Comparison of ENCODE assay signal across 26 mouse cellular contexts in genomic region chr1:132851296-132851695, GRCm38 (mm10). TPM values are rescaled to one million over a fixed set of nuclear protein-coding genes. Genes with fewer than 3 reads are reported as not detected.
DNase-seq lines count a peak whose midpoint lies in the region; ATAC-seq and TF ChIP-seq lines count a peak whose summit lies in the region.
"Had no signal": no experiment of that assay in that cellular context is flagged by ENCODE, and none has a peak within 500 bp of the region (broad histone marks: within the 10 kb centered on the region; RNA-seq: fewer than 3 reads in every experiment).

No protein-coding gene starts in this region.

- no peak overlapping the region for H3K4me2 ChIP-seq in heart, embryonic 12.5 days
- H3K4me2 ChIP-seq in heart, postnatal 0 days (ENCODE audit: low read depth, low read length): no peak overlapping the region
- H3K4me2 ChIP-seq: embryonic facial prominence, embryonic 13.5 days; hindbrain, embryonic 14.5 days had no signal

- peak overlapping the region; percentile 80 for H3K27ac ChIP-seq in heart, embryonic 12.5 days (ENCODE audit: poor library complexity, severe bottlenecking)
- H3K27ac ChIP-seq in heart, postnatal 0 days (ENCODE audit: low read depth): peak overlapping the region; percentile 82
- H3K27ac ChIP-seq: embryonic facial prominence, embryonic 13.5 days; forebrain, embryonic 10.5 days; hindbrain, embryonic 14.5 days; liver, embryonic 14.5 days; macrophage had no signal

- 70% methylated on average over 2 of the region's 2 CpGs for WGBS in heart, embryonic 12.5 days
- WGBS in heart, postnatal 0 days: 72% methylated on average over 2 of the region's 2 CpGs

- DNase-seq in heart, postnatal 4 days: no peak
- DNase-seq in heart, postnatal 0 days (ENCODE audit: low spot score): no peak
- DNase-seq in heart, postnatal 14 days: no peak
- DNase-seq in ES-CJ7 (ENCODE audit: low read depth, low spot score): peak; percentile 63
- DNase-seq in brain, embryonic 14.5 days (ENCODE audit: low read depth): peak; percentile 7
- DNase-seq in kidney, postnatal 36 days: no peak
- DNase-seq: cerebellum, adult 11 months; cerebellum, adult 9-10 months; kidney, adult 9 months; kidney, postnatal 14 days; liver; lung, adult 2 months; right cerebral cortex, postnatal 14 days; thymus, postnatal 4 days had no signal

- no peaks in the 10 kb centered on the region for H3K27me3 ChIP-seq in heart, embryonic 12.5 days (replicated peaks)
- no peaks in the 10 kb centered on the region for H3K27me3 ChIP-seq in heart, postnatal 0 days (ENCODE audit: control insufficient read depth, insufficient read depth, low read length)

- no peak overlapping the region for H3K9ac ChIP-seq in heart, embryonic 12.5 days
- no peak overlapping the region for H3K9ac ChIP-seq in heart, postnatal 0 days (replicated peaks; ENCODE audit: low read depth, low read length)
- H3K9ac ChIP-seq: embryonic facial prominence, embryonic 13.5 days; hindbrain, embryonic 14.5 days; liver, embryonic 14.5 days had no signal

- peaks cover 13% of the 10 kb centered on the region for H3K9me3 ChIP-seq in heart, embryonic 12.5 days (replicated peaks)
- 0 out of 2 replicates have a peak, but pooled peaks cover 5% of the 10 kb centered on the region for H3K9me3 ChIP-seq in heart, postnatal 0 days (replicated peaks; ENCODE audit: control insufficient read depth, low read length)
- H3K9me3 ChIP-seq: G1E had no signal

- no peak for ATAC-seq in heart, embryonic 12.5 days (ENCODE audit: insufficient number of reproducible peaks, low FRiP score)
- no peak for ATAC-seq in heart, postnatal 0 days (ENCODE audit: insufficient read depth, low read depth)
- ATAC-seq: CD4-positive, CD25-positive, alpha-beta regulatory T cell, adult 4 months; intestine, postnatal 0 days had no signal

- no peaks in the 10 kb centered on the region for H3K36me3 ChIP-seq in heart, embryonic 12.5 days
- no peaks in the 10 kb centered on the region for H3K36me3 ChIP-seq in heart, postnatal 0 days (replicated peaks; ENCODE audit: control insufficient read depth, insufficient read depth, low read length)
- H3K36me3 ChIP-seq: embryonic facial prominence, embryonic 13.5 days; forebrain, embryonic 10.5 days; G1E had no signal

- no peak for TF ChIP-seq EP300 in heart, postnatal 0 days (IDR thresholded peaks at IDR 0.05; ENCODE audit: low read depth)

- intact Hi-C loops in heart, postnatal 14 days (cut with DNase I): no loop called here

- no peak for TF ChIP-seq POLR2A in brain, embryonic 14.5 days (IDR thresholded peaks at IDR 0.05; ENCODE audit: borderline replicate concordance, extremely low read depth, insufficient read depth, insufficient read length, poor library complexity, severe bottlenecking)

- no peak for TF ChIP-seq CTCF in heart, postnatal 0 days (IDR thresholded peaks at IDR 0.05; ENCODE audit: low read depth)
- no peak for TF ChIP-seq CTCF in brain, embryonic 14.5 days (IDR thresholded peaks at IDR 0.05; ENCODE audit: borderline replicate concordance, extremely low read depth, insufficient read depth, insufficient read length)

- no peak overlapping the region for H3K4me3 ChIP-seq in heart, embryonic 12.5 days
- no peak overlapping the region for H3K4me3 ChIP-seq in heart, postnatal 0 days (ENCODE audit: low read depth, low read length)
- H3K4me3 ChIP-seq: embryonic facial prominence, embryonic 13.5 days; forebrain, embryonic 10.5 days had no signal

- H3K4me1 ChIP-seq in heart, embryonic 12.5 days (replicated peaks): peaks cover 39% of the 10 kb centered on the region
- H3K4me1 ChIP-seq in heart, postnatal 0 days (ENCODE audit: control insufficient read depth, insufficient read depth): peaks cover 31% of the 10 kb centered on the region

RNA-seq across cellular contexts. Expression of gene Lrrn2, which starts 28.8 kb away (rescaled TPM):
- 9.8 TPM in 2 replicates for polyA plus RNA-seq in heart, embryonic 12.5 days (2016; fragmentation: Nextera tagmentation; extraction: Ambion mirVana)
- total RNA-seq in heart, postnatal 4 days (2021): 1 to 10 TPM; 8.0 to 8.6 TPM
- 5.0 and 5.1 TPM in 2 replicates for total RNA-seq in heart, postnatal 0 days (2014; rRNA removed; ENCODE audit: low replicate concordance)
- polyA plus RNA-seq in heart, postnatal 0 days (2015; fragmentation: Nextera tagmentation; extraction: Ambion mirVana): 6.7 and 7.0 TPM in 2 replicates
- 1 to 10 TPM; 3.0 to 5.6 TPM for total RNA-seq in heart, postnatal 14 days (2021)
- polyA plus RNA-seq in brain, embryonic 14.5 days (2012; rRNA removed): 43.4 and 54.4 TPM in 2 replicates
- total RNA-seq: hematopoietic stem cell, adult 5-6 weeks; megakaryocyte-erythroid progenitor cell, adult 5-6 weeks; monocyte, adult 5-6 weeks had no signal
- polyA plus RNA-seq: CD4-positive, CD25-positive, alpha-beta regulatory T cell, adult 4 months; G1E; macrophage had no signal

Comparison
In these comparisons a context has a peak if more than half of its experiments do, and no peak if none do; other contexts are left out.
1. DNase-seq: peak in ES-CJ7 (single experiment) and brain, embryonic 14.5 days (single experiment); none in heart, postnatal 4 days (single experiment), heart, postnatal 0 days (single experiment), heart, postnatal 14 days (0 of 2) and kidney, postnatal 36 days (0 of 2).